Mouse (Mus musculus) hindbrain, embryonic 14.5 days (tissue): ENCODE measurements at regions not wholly inside any gene's neighbourhood (a gene's known extent, or its start where the extent isn't known, plus 50 kb on each side); places are given as distances from the start of the nearest gene placed in this dataset.
A peak's percentile ranks its signal among the peaks of the same experiment; 100 is the strongest.

Source experiments
- ATAC-seq: fragments of 200-750 bp; cut with Nextera tagmentation; 2 replicates; pipeline ENCODE4 v1.8.0; 2017; ENCODE audit warnings: moderate number of reproducible peaks, mild to moderate bottlenecking, moderate TSS enrichment, moderate library complexity; ENCODE audit not compliant: low FRiP score
- DNase-seq: peaks from one replicate; pipeline ENCODE4 v3.0.0-alpha.2; 2015; ENCODE audit warnings: low spot score
- H3K27ac ChIP-seq: fragments of 300-500 bp; sonication (generic); 2 replicates; pipeline ENCODE4 v1.5.1; 2014; ENCODE audit warnings: mild to moderate bottlenecking, moderate library complexity
- H3K27me3 ChIP-seq: fragments of 300-500 bp; sonication (generic); 2 replicates; pipeline ENCODE4 v1.6.1; 2014; ENCODE audit warnings: mild to moderate bottlenecking, low read length, mixed read lengths; ENCODE audit not compliant: control insufficient read depth, insufficient read depth
- H3K36me3 ChIP-seq: fragments of 300-500 bp; sonication (generic); replicated peaks from 2 replicates; pipeline ENCODE4 v1.6.1; 2014; ENCODE audit not compliant: control insufficient read depth, insufficient read depth
- H3K4me1 ChIP-seq: fragments of 300-500 bp; sonication (generic); replicated peaks from 2 replicates; pipeline ENCODE4 v1.6.1; 2014; ENCODE audit warnings: antibody characterized with exemption, low read length, mixed read lengths; ENCODE audit not compliant: control insufficient read depth, insufficient read depth
- H3K4me2 ChIP-seq: fragments of 300-500 bp; sonication (generic); replicated peaks from 2 replicates; pipeline ENCODE4 v1.6.1; 2014; ENCODE audit warnings: mild to moderate bottlenecking, moderate library complexity
- H3K4me3 ChIP-seq: fragments of 300-500 bp; sonication (generic); replicated peaks from 2 replicates; pipeline ENCODE4 v1.5.1; 2014; ENCODE audit warnings: mild to moderate bottlenecking, low read length
- H3K9ac ChIP-seq: fragments of 300-500 bp; sonication (generic); 2 replicates; pipeline ENCODE4 v1.6.1; 2014
- H3K9me3 ChIP-seq: fragments of 300-500 bp; sonication (generic); 2 replicates; pipeline ENCODE4 v1.6.1; 2016; ENCODE audit warnings: low read length; ENCODE audit not compliant: control insufficient read depth
- WGBS: fragments of 180-500 bp; shearing (Covaris S2); extraction: QIAGEN DNeasy Blood & Tissue Kit; methylation state at CpG from one replicate; pipeline ENCODE4 v1.1.7; 2014; 5-methylcytosine and 5-hydroxymethylcytosine counted together

DNA sequence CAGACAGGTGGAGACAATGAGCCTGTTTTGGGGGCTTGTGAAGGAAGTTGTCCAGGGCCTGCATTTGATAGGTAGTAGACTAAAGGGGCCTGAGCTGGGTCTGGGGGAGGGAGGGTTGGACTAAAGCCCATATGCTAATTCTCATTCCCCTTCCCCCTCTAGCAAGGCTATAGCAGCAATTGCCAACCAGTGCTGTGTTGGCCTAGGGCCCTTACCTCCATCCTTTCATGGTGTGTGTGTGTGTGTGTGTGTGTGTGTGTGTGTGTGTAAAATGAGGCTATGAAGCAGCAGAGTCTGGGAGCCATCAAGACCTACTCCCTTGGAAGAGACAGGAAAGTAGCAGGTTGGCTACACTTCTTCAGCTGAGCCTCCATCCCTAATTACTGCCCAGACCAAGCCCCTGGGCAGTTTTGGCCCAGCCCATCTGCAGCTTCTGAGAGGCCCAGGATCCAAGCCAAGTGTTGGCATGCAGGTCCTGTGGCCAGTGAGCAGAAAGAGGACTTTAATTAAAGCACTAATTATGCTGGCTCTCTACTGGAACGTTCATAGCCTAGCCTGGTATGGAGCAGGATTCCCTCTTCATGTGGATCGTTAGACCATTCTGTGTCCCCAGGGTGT lies 143.4 kb downstream of the Dhx35 start:
- Histone ChIP-seq H3K4me1 (no peaks in the 10 kb centered on the region), H3K27ac (no peak overlapping the region), H3K4me2 (no peak overlapping the region), H3K9ac (no peak overlapping the region), H3K9me3 (peaks cover 6% of the 10 kb centered on the region; the same call in 1 of the 2 replicates), H3K27me3 (no peaks in the 10 kb centered on the region), H3K36me3 (no peaks in the 10 kb centered on the region), H3K4me3 (no peak overlapping the region)
- WGBS, result 58% methylated on average over 2 of the region's 2 CpGs
- DNase-seq (peak; percentile 47), ATAC-seq (peak; percentile 40; the same call in 1 of the 2 replicates)

DNA sequence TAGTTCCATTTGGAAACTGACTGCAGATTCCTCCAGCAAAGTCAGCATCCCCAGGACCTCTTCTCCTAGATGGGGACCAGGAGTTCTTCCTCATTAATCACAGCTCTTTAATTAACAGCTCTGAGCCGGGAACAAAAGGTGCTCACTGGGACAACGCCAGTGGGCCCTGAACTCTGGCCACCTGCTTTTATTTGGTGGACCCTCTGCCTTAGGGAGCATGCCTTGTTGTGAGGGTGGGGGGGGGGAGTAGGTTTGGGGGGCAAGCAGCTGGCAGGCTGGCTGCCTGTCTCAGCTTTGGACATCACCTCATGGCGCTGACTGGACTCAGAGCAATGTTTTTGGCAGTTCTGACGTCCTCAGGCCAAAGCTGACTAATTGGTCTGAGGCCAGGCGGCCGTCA lies 154.8 kb downstream of the Dhx35 start:
- no peaks in the 10 kb centered on the region for H3K9me3 ChIP-seq
- no peak overlapping the region for H3K4me2 ChIP-seq
- H3K9ac ChIP-seq, result no peak overlapping the region
- no peaks in the 10 kb centered on the region for H3K27me3 ChIP-seq
- DNase-seq, result no peak
- no peak for ATAC-seq
- H3K36me3 ChIP-seq, result no peaks in the 10 kb centered on the region
- WGBS, result 30% methylated on average over 6 of the region's 6 CpGs
- no peak overlapping the region for H3K4me3 ChIP-seq
- H3K27ac ChIP-seq, result no peak overlapping the region
- H3K4me1 ChIP-seq, result no peaks in the 10 kb centered on the region

DNA sequence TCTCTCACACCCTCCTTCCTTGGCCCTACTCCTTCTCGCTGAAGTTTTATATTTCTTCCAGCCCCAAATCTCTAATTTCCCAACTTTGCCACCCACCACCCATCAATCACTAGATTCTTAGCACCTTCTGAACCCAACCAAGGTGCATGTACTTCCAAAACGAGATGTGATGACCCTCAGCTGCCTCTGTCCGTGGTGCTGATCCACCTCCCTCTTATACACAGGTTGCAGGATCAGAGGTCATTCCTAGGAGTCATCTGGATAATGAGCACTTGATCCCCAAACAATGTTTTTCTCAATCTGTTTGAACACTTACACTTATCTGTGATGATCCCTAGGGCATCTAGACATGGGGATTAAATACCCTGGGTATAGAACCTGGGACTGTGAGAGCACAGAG lies 156.5 kb downstream of the Dhx35 start:
- 55% methylated on average over 3 of the region's 3 CpGs for WGBS
- H3K9me3 ChIP-seq, result no peaks in the 10 kb centered on the region
- H3K36me3 ChIP-seq, result no peaks in the 10 kb centered on the region
- no peak overlapping the region for H3K27ac ChIP-seq
- no peak for DNase-seq
- H3K27me3 ChIP-seq, result no peaks in the 10 kb centered on the region
- no peak for ATAC-seq
- H3K4me3 ChIP-seq, result no peak overlapping the region
- no peak overlapping the region for H3K4me2 ChIP-seq
- no peak overlapping the region for H3K9ac ChIP-seq
- no peaks in the 10 kb centered on the region for H3K4me1 ChIP-seq

DNA sequence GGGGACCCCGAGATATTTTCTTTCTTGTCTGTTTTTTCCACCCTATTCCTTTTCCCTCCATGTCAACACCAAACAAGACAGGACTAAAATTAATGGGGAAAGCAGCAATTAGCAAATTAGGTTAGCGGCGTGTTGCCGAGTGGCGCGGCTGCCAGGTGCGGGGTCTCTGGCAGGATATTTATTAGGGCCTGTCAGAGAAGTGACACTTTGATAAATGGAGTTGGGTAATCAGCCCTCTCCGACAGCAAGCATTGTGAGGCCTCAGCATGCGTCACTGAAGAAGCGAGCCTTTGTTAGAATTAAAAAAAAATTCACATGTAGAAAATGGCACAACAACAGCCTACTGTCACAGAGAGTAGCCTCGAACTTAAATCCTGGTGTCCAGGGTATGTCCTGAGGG lies 162.3 kb downstream of the Dhx35 start:
- Histone ChIP-seq H3K27ac (peak overlapping the region; percentile 50; the same call in 1 of the 2 replicates), H3K9me3 (no peaks in the 10 kb centered on the region), H3K27me3 (no peaks in the 10 kb centered on the region), H3K4me2 (no peak overlapping the region), H3K4me3 (no peak overlapping the region), H3K4me1 (no peaks in the 10 kb centered on the region), H3K9ac (no peak overlapping the region), H3K36me3 (no peaks in the 10 kb centered on the region)
- ATAC-seq, result no peak
- WGBS, result 39% methylated on average over 11 of the region's 11 CpGs
- peak; percentile 53 for DNase-seq

DNA sequence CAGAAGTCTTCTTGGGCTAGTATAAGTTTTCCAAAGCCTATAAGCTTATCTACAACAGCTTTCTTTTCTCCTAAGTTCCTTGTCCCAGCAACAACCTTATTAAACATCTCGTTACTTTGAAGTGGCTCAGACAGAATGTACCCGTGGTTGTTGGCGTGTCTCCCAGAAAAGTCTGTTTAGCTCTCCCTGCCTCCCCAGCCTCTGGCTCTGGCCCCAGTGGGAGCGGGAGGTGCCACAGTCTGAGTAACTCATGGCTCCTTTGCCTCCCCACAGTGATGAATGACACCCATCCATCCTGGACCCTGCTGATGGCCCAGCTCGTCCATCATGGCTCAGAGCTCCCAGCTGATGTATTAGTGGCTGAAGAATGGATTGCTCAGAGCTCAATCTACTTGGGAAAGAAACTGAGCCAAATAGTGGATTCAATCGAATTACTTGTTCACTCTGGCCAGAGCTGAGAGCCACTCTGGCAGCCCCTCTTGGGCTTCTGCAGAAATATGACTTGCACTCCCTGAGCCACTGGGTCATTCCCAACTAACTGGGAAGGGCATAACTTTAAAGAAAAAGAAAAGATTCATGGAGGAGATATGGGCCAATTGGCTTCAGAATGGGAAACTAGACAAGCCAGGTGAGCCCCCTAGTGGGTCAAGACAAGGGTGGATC lies 170.5 kb downstream of the Dhx35 start:
- no peaks in the 10 kb centered on the region for H3K36me3 ChIP-seq
- no peaks in the 10 kb centered on the region for H3K4me1 ChIP-seq
- H3K9me3 ChIP-seq, result no peaks in the 10 kb centered on the region
- H3K9ac ChIP-seq, result no peak overlapping the region
- no peak overlapping the region for H3K27ac ChIP-seq
- H3K4me2 ChIP-seq, result no peak overlapping the region
- no peak overlapping the region for H3K4me3 ChIP-seq
- DNase-seq, result no peak
- H3K27me3 ChIP-seq, result no peaks in the 10 kb centered on the region
- no peak for ATAC-seq
- 59% methylated on average over 6 of the region's 6 CpGs for WGBS

DNA sequence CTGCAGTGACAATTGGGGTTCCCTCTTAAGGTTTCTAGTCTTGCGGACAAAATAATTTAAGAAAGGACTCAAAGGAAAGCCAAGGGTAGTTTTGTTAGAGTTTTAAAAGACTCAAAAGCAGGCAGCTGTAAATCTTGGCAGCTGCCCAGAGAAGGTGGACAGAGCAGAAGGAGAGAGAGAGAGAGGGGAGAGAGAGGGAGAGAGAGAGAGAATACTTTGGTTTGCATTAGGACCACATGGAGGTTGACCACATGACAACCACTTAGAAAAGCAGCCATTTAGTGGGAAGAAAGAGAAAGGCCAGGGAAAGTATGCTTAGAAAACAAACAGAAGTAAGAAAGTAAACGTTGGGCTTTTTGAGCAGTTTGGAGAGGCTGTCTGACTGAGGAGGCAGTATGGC lies 177.6 kb downstream of the Dhx35 start:
- DNase-seq (no peak), ATAC-seq (no peak)
- no peaks in the 10 kb centered on the region for H3K4me1 ChIP-seq
- 53% methylated on average over 2 of the region's 2 CpGs for WGBS
- no peak overlapping the region for H3K27ac ChIP-seq
- no peaks in the 10 kb centered on the region for H3K27me3 ChIP-seq
- H3K4me3 ChIP-seq, result no peak overlapping the region
- no peaks in the 10 kb centered on the region for H3K36me3 ChIP-seq
- H3K9ac ChIP-seq, result no peak overlapping the region
- no peaks in the 10 kb centered on the region for H3K9me3 ChIP-seq
- no peak overlapping the region for H3K4me2 ChIP-seq

DNA sequence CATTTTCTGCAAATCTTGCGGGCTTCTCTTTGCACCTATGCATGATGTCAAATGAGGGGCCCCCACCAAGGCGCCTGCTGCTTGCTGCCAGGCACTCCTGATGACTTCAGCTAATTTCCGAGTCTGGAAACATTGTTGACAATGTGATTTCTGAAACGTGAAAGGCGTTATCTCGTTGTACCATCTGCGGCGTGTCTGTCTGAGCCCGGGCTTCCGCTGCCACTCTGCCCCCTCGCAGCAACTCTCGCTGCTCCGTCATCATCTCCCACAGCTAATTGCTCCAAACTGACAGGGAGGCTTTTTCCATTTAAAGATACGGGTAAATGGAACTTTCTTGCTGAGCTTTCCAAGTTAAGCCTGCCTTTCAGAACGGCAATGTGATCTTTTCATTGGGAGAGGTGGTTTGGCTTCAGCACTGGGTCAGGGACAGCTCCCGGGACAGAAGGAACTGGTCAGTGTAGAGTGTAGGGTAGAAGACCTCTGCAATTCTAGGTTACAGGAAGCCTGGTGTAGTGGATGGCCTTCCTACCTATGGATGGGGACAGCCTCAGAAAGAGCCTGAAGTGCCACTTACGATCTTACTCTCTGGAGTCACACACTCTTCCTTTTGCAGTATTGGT lies 191.0 kb downstream of the Dhx35 start:
- ATAC-seq, result no peak
- Histone ChIP-seq H3K9ac (no peak overlapping the region), H3K4me3 (no peak overlapping the region), H3K9me3 (no peaks in the 10 kb centered on the region), H3K27me3 (no peaks in the 10 kb centered on the region), H3K36me3 (no peaks in the 10 kb centered on the region), H3K4me2 (no peak overlapping the region), H3K27ac (no peak overlapping the region), H3K4me1 (no peaks in the 10 kb centered on the region)
- WGBS, result 65% methylated on average over 17 of the region's 17 CpGs
- DNase-seq, result no peak

DNA sequence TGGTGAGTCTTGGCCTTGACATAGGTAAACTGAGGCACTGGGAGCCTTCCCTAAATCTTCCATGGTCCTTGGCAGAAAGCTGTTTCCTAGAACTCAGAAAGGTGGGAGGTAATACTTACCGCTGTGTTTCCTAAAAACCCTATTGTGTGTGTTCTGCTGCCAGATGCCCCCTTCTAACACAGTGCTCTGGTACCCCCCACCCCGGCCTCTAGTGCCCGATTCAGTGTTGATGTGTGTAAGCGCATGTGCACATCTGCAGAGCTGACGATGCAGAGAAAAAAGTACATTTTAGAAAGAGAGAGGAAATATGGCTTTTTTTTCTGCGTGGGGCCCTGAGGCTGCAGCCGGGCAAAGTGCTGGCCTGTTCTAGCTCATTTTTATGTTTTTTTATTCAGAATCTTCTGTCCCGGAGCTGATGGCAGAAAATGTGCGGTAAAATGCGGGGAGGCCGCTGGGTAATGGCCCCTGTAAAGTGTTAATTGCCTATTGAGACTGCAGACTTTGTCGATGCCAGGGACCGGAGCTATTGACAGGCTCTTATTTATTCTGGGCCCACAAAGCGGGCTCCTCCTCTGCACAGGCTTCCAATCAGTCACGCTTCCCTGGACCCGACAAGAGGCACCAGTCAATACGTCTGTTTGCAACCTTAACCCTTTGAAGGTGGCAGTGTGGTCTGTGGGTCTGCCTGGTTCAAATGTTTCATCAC lies 208.0 kb downstream of the Dhx35 start:
- peak overlapping the region; percentile 49 for H3K4me2 ChIP-seq
- H3K9me3 ChIP-seq, result no peaks in the 10 kb centered on the region
- H3K9ac ChIP-seq, result peak overlapping the region; percentile 46
- H3K36me3 ChIP-seq, result no peaks in the 10 kb centered on the region
- no peak overlapping the region for H3K27ac ChIP-seq
- peaks cover 17% of the 10 kb centered on the region for H3K4me1 ChIP-seq
- WGBS, result 9% methylated on average over 17 of the region's 17 CpGs
- DNase-seq (no peak), ATAC-seq (peak; percentile 78; the same call in 1 of the 2 replicates)
- H3K27me3 ChIP-seq, result 0 out of 2 replicates have a peak, but pooled peaks cover 3% of the 10 kb centered on the region
- no peak overlapping the region for H3K4me3 ChIP-seq

DNA sequence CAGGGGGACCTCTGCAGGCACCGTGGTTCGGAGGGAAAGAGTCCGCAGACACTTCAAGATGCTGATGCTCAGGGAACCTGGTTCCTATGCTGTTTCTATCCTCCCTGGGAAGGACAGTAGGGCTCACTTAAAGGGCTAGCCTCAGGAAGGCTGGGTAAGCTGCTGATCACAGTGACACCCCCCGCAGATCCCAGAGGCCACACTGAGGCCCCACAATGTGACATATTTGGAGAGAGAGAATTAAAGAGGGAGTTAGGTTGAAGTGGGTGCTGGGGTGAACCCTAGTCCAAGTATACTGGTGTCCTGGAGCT lies 208.5 kb downstream of the Dhx35 start:
- Histone ChIP-seq H3K27me3 (0 out of 2 replicates have a peak, but pooled peaks cover 3% of the 10 kb centered on the region), H3K9ac (0 out of 2 replicates have a peak overlapping the region, but pooled peaks have one; percentile 46), H3K36me3 (no peaks in the 10 kb centered on the region), H3K9me3 (no peaks in the 10 kb centered on the region), H3K4me2 (peak overlapping the region; percentile 49), H3K4me3 (no peak overlapping the region), H3K27ac (0 out of 2 replicates have a peak overlapping the region, but pooled peaks have one; percentile 20), H3K4me1 (peaks cover 17% of the 10 kb centered on the region)
- no peak for DNase-seq
- WGBS, result 22% methylated on average over 4 of the region's 4 CpGs
- no peak for ATAC-seq
